Mouse (Mus musculus) cerebellum, adult 2 months (tissue): ENCODE results near the gene Capn8.

Experiments
- CTCF ChIP-seq: fragments of 200-500 bp; IDR thresholded peaks from 2 replicates; pipeline ENCODE4 v1.5.1; 2011; ENCODE audit warnings: low read depth, mild to moderate bottlenecking, control low read depth, low read length, moderate library complexity, borderline replicate concordance; ENCODE audit not compliant: insufficient read depth
- POLR2A ChIP-seq: fragments of 200-500 bp; IDR thresholded peaks from 2 replicates; pipeline ENCODE4 v1.6.1; 2011; ENCODE audit warnings: low read length, control low read depth, borderline replicate concordance; ENCODE audit not compliant: insufficient read depth

GRCm38 (mm10) chr1:182523692-182524091, 41.1 kb upstream of the Capn8 start:
- TF ChIP-seq CTCF: no peak
- TF ChIP-seq POLR2A: no peak
